Mouse (Mus musculus): ENCODE measurements at regions not wholly inside any gene's neighbourhood (a gene's known extent, or its start where the extent isn't known, plus 50 kb on each side); places are given as distances from the start of the nearest gene placed in this dataset.
"Not testable (repeated sequence)": the region's sequence is repeated elsewhere in the genome, so short reads cannot be mapped to it uniquely, and the experiment has no call there.

- no peak for DNase-seq (ENCODE audit: low spot score in 2 of 2)
- intact Hi-C loops (cut with DNase I): no loop called here
These were observed 732.8 kb downstream of the Kcna4 start for GRCm38 (mm10) chr2:108023206-108023605.

GRCm38 (mm10) chr2:108030657-108031056, 740.2 kb downstream of the Kcna4 start:
- intact Hi-C loops (cut with DNase I): no loop called here
- DNase-seq (ENCODE audit: low spot score in 2 of 2): no peak

- DNase-seq (ENCODE audit: low spot score in 2 of 2): no peak
- intact Hi-C loops (cut with DNase I): no loop called here
These were observed 742.0 kb downstream of the Kcna4 start for GRCm38 (mm10) chr2:108032301-108033013.

- no peak for DNase-seq (ENCODE audit: low spot score in 2 of 2)
- intact Hi-C loops (cut with DNase I): no loop called here
These were observed 743.1 kb downstream of the Kcna4 start for GRCm38 (mm10) chr2:108033328-108034182.

- intact Hi-C loops (cut with DNase I): no loop called here
These were observed 744.4 kb downstream of the Kcna4 start for GRCm38 (mm10) chr2:108034882-108035281.

GRCm38 (mm10) chr2:108042086-108042485, 751.6 kb downstream of the Kcna4 start:
- intact Hi-C loops (cut with DNase I): no loop called here
- DNase-seq (ENCODE audit: low spot score in 2 of 2): no peak

More at GRCm38 (mm10) chr2:108034882-108035281, 744.4 kb downstream of the Kcna4 start:
- DNase-seq (ENCODE audit: low spot score in 2 of 2): no peak

- no peak for DNase-seq (ENCODE audit: low spot score in 2 of 2)
- intact Hi-C loops (cut with DNase I): no loop called here
These were observed 754.4 kb downstream of the Kcna4 start for GRCm38 (mm10) chr2:108044885-108045284.

GRCm38 (mm10) chr2:108045997-108046396, 755.6 kb downstream of the Kcna4 start:
- intact Hi-C loops (cut with DNase I): no loop called here
- DNase-seq (ENCODE audit: low spot score in 2 of 2): no peak

- intact Hi-C loops (cut with DNase I); DNase-seq (ENCODE audit: low spot score in 2 of 2): not testable (repeated sequence)
These were observed 772.3 kb downstream of the Kcna4 start for GRCm38 (mm10) chr2:108062751-108063150.

GRCm38 (mm10) chr2:108083911-108084310, 793.5 kb downstream of the Kcna4 start:
- intact Hi-C loops (cut with DNase I): no loop called here

GRCm38 (mm10) chr2:108090266-108090665, 799.8 kb downstream of the Kcna4 start:
- no peak for DNase-seq (ENCODE audit: low spot score in 2 of 2)
- intact Hi-C loops (cut with DNase I): no loop called here

More at GRCm38 (mm10) chr2:108083911-108084310, 793.5 kb downstream of the Kcna4 start:
- DNase-seq (ENCODE audit: low spot score in 2 of 2): no peak

GRCm38 (mm10) chr2:108097026-108097425, 806.6 kb downstream of the Kcna4 start:
- DNase-seq (ENCODE audit: low spot score in 2 of 2): no peak
- intact Hi-C loops (cut with DNase I): no loop called here

- no peak for DNase-seq (ENCODE audit: low spot score in 2 of 2)
- intact Hi-C loops (cut with DNase I): no loop called here
These were observed 819.7 kb downstream of the Kcna4 start for GRCm38 (mm10) chr2:108110140-108110539.

- intact Hi-C loops (cut with DNase I): no loop called here
- no peak for DNase-seq (ENCODE audit: low spot score in 2 of 2)
These were observed 855.3 kb downstream of the Kcna4 start for GRCm38 (mm10) chr2:108145694-108146093.

GRCm38 (mm10) chr2:108148221-108148620, 857.8 kb downstream of the Kcna4 start:
- intact Hi-C loops (cut with DNase I): no loop called here

GRCm38 (mm10) chr2:108156189-108156588, 865.8 kb downstream of the Kcna4 start:
- intact Hi-C loops (cut with DNase I): no loop called here
- DNase-seq (ENCODE audit: low spot score in 2 of 2): no peak

More at GRCm38 (mm10) chr2:108148221-108148620, 857.8 kb downstream of the Kcna4 start:
- DNase-seq (ENCODE audit: low spot score in 2 of 2): no peak

GRCm38 (mm10) chr2:108157731-108158130, 867.3 kb downstream of the Kcna4 start:
- intact Hi-C loops (cut with DNase I): no loop called here
- no peak for DNase-seq (ENCODE audit: low spot score in 2 of 2)

GRCm38 (mm10) chr2:108158311-108158710, 867.9 kb downstream of the Kcna4 start:
- intact Hi-C loops (cut with DNase I): no loop called here
- DNase-seq (ENCODE audit: low spot score in 2 of 2): no peak

GRCm38 (mm10) chr2:108160865-108161264, 870.4 kb downstream of the Kcna4 start:
- intact Hi-C loops (cut with DNase I): no loop called here
- no peak for DNase-seq (ENCODE audit: low spot score in 2 of 2)

GRCm38 (mm10) chr2:108165085-108165484, 874.6 kb downstream of the Kcna4 start:
- intact Hi-C loops (cut with DNase I): no loop called here
- DNase-seq (ENCODE audit: low spot score in 2 of 2): no peak

Data from left cerebral cortex, postnatal 14 days (tissue).